Mouse (Mus musculus) adrenal gland, adult 18-20 months (tissue): Measurements from ENCODE around the gene Cfd. TPM values are rescaled to one million over a fixed set of nuclear protein-coding genes. Genes with fewer than 3 reads are reported as not detected.
A peak's percentile ranks its signal among the peaks of the same experiment; 100 is the strongest.
"Not testable (repeated sequence)": the region's sequence is repeated elsewhere in the genome, so short reads cannot be mapped to it uniquely, and the experiment has no call there.

Experiments
- DNase-seq, 2 experiments: peaks; one replicate each; pipeline ENCODE4 v3.0.0; 2021 to 2022; ENCODE audit warnings: low spot score in 2 of 2
- total RNA-seq, 2 experiments: library from RNA; stranded (reverse); gene quantifications; 1 replicate in 1 of 2; 2 replicates in 1 of 2; pipeline ENCODE4 v1.2.3; 2021

Gene Cfd
- total RNA-seq, 2 experiments from 2014 or later = 1,757 to 2,495 TPM

- DNase-seq = peak; percentile 54 to 65
These were observed 6.2 kb upstream of the Cfd start for GRCm38 (mm10) chr10:79884446-79884845.

- DNase-seq = not testable (repeated sequence)
These were observed 5.7 kb upstream of the Cfd start for GRCm38 (mm10) chr10:79884938-79885337.

DNA sequence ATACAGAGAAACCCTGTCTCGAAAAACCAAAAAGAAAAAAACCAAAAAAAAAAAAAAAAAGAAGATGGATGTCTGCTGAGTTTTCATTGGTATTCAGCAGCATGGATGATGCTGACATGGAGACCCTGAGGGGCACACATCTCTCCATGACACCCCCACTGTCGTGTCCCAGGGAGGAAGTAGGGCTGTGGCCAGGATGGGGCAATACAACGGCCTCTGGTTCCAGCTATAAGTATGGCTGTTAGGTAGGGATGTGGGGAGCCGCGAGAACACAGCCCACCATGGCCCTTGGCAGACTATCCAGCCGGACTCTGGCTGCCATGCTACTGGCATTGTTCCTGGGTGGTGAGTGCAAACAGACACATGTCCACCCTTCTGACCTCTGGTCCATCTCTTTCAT is 4.6 kb upstream of the Cfd start, which contains the start of gene Elane:
Elane (plus strand) TSS at position 194 of the 400 bp plus-strand sequence.
- no peak for DNase-seq

DNA sequence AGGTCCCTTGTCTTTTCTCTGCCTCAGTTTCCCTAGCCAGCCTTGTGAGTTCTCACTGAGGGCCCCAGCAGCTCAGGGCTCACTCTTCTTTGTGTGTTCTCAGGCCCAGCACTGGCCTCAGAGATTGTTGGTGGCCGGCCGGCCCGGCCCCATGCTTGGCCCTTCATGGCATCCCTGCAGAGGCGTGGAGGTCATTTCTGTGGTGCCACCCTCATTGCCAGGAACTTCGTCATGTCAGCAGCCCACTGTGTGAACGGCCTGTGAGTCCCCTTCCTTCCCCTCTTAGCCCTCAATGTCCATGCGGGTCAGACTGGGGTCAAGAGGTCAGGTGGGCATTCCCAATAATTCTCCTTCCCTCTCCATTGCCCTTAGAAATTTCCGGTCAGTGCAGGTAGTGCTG is 4.0 kb upstream of the Cfd start:
- no peak for DNase-seq

- no peak for DNase-seq
These were observed 1.3 kb upstream of the Cfd start for GRCm38 (mm10) chr10:79889386-79889785.

GRCm38 (mm10) chr10:79892451-79893118 is 1.9 kb downstream of the Cfd start:
- peak; percentile 82 to 87 for DNase-seq

- no peak for DNase-seq
These were observed 5.7 kb downstream of the Cfd start for GRCm38 (mm10) chr10:79896306-79896705.

- DNase-seq = no peak
These were observed 6.2 kb downstream of the Cfd start for GRCm38 (mm10) chr10:79896814-79897213.

GRCm38 (mm10) chr10:79897316-79898245 is 6.9 kb downstream of the Cfd start:
- no peak for DNase-seq

GRCm38 (mm10) chr10:79900951-79901410 is 10.3 kb downstream of the Cfd start:
- DNase-seq = no peak

DNA sequence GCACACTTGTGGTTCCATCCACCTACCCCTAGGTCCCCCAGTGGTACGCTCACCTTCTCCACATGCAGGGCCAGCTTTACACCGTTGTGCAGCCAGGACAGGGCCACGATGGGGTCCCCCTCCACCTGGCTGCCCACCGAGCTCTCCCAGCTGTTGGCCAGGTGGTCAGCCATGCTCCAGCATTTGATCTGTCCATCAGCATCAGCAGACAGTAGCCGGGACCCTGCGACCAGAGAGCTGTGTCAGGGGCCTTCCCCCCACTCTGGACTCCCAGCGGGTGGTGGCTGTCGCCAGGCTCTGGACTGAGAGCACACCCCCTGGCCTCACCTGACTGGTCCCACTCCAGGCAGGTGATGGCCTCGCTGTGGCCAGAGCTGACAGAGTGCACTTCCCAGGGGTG is 16.1 kb downstream of the Cfd start:
- no peak for DNase-seq

GRCm38 (mm10) chr10:79907415-79907814 is 16.8 kb downstream of the Cfd start:
- DNase-seq = no peak

DNA sequence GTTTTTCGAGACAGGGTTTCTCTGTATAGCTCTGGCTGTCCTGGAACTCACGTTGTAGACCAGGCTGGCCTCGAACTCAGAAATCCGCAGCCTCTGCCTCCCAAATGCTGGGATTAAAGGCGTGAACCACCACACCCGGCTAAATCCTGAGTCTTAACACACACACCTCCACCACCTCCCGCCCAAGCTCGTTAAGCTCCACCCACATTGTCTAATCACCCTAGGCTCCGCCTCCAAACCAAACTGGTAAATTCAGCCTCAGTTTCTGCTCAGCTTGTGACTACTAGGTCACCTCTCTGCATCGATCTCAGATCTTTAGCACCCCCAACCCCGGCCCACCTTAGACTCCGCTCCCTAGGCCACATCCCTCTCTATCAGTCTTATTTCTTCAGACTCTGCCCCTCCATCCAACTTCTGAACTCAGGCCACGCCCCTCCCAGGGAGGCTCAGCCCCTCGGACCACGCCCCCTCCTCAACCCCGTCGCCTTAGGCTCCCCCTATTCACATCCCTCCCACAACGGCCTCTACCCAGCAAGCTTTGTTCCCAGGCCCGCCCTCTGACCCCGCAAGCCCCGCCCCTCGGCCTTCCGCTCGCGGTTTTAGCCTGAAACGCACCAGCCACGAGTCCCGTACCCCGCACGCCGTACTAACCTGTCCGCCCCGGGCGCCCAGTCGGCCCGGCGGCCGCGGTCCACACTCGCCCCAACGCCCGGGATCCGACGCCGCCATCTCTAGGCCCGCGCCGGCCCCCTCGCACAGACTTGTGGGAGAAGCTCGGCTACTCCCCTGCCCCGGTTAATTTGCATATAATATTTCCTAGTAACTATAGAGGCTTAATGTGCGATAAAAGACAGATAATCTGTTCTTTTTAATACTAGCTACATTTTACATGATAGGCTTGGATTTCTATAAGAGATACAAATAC is 17.8 kb downstream of the Cfd start, which contains the start of gene Med16:
Med16 (minus strand) TSS at position 757 of the 925 bp plus-strand sequence.
- DNase-seq = peak; percentile 94 to 95

GRCm38 (mm10) chr10:79909092-79909922 is 18.7 kb downstream of the Cfd start:
- DNase-seq = no peak

- DNase-seq = no peak
These were observed 19.9 kb downstream of the Cfd start, which contains the start of gene Gm26602 for GRCm38 (mm10) chr10:79910556-79910955. Gm26602 (plus strand) TSS chr10:79910856.

- DNase-seq = no peak
These were observed 21.8 kb downstream of the Cfd start for GRCm38 (mm10) chr10:79912412-79912811.

GRCm38 (mm10) chr10:79914131-79914947 is 23.7 kb downstream of the Cfd start:
- DNase-seq = no peak

- DNase-seq = no peak
These were observed 24.4 kb downstream of the Cfd start for GRCm38 (mm10) chr10:79914948-79915596.
